Mouse (Mus musculus) kidney, adult 2 months (tissue): ENCODE results near the gene Wdr17.

Experiments used
- CTCF ChIP-seq: fragments of 200-500 bp; conservative IDR thresholded peaks from 2 replicates; pipeline ENCODE4 v1.5.1; 2011; ENCODE audit warnings: low read depth, mild to moderate bottlenecking, control low read depth, low read length, moderate library complexity, mixed read lengths; ENCODE audit not compliant: insufficient read depth, insufficient read length
- POLR2A ChIP-seq: fragments of 200-500 bp; IDR thresholded peaks from one replicate; pipeline ENCODE4 v1.6.1; 2011; ENCODE audit warnings: low read depth, low read length, control low read depth

DNA sequence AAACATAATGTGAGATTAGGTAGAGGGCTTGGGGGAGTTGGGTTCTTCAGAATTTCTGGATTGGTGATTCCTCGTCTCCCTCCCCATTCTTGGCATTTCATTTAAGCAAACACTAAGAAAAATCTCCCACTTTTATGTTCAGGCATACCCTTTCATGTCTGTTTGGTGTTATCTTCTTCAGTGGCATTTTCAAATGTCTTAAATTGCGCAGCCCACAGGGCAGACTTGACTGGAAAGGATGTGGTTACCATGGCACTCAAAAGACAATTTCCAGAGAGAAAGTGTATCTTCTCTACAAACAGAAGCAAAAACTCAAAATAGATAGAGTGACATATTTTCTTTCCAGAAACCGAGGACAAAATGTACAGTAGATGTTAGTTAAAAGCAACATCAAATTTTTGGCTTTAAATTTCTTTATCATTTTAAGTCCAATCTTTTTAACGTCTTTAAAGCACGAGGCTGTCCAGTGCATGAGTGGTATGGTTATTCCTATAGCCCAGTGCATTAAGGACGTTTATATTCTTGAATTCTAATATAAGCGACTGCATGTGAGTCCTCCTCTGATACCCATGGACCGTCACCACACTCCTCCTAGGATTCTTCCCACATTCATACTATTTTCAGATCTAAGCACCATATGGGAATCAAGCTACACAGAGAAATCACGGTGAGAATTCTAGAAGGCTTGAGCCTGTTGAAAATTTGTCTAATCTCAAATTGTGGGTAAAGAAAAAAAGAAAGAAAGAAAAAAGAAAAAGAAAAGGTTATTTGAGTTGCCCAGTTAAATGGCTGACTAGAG is at the start of gene Wdr17:
- TF ChIP-seq CTCF (no peak), POLR2A (no peak)
